Mouse (Mus musculus) stomach, embryonic 15.5 days (tissue): ENCODE data around the gene Mast3. TPM values are rescaled to one million over a fixed set of nuclear protein-coding genes. Genes with fewer than 3 reads are reported as not detected.

Experiments used
- ATAC-seq: fragments of 200-750 bp; cut with Nextera tagmentation; 2 replicates; pipeline ENCODE4 v1.8.0; 2017; ENCODE audit warnings: low read depth, moderate number of reproducible peaks, moderate TSS enrichment; ENCODE audit not compliant: insufficient read depth, low FRiP score
- H3K27ac ChIP-seq: fragments of 300-500 bp; sonication (generic); 2 replicates; pipeline ENCODE4 v1.5.1; 2015; ENCODE audit warnings: mild to moderate bottlenecking, inconsistent platforms
- H3K27me3 ChIP-seq: fragments of 300-500 bp; sonication (generic); replicated peaks from 2 replicates; pipeline ENCODE4 v1.6.1; 2015; ENCODE audit warnings: inconsistent platforms
- H3K36me3 ChIP-seq: fragments of 300-500 bp; sonication (generic); 2 replicates; pipeline ENCODE4 v1.6.1; 2015; ENCODE audit warnings: inconsistent platforms
- H3K4me1 ChIP-seq: fragments of 300-500 bp; sonication (generic); 2 replicates; pipeline ENCODE4 v1.6.1; 2015; ENCODE audit warnings: inconsistent platforms
- H3K4me2 ChIP-seq: fragments of 300-500 bp; sonication (generic); 2 replicates; pipeline ENCODE4 v1.6.1; 2015; ENCODE audit warnings: mild to moderate bottlenecking, inconsistent platforms
- H3K4me3 ChIP-seq: fragments of 300-500 bp; sonication (generic); replicated peaks from 2 replicates; pipeline ENCODE4 v1.5.1; 2015; ENCODE audit warnings: inconsistent platforms
- H3K9ac ChIP-seq: fragments of 300-500 bp; sonication (generic); 2 replicates; pipeline ENCODE4 v1.6.1; 2015; ENCODE audit warnings: inconsistent platforms
- H3K9me3 ChIP-seq: fragments of 300-500 bp; sonication (generic); 2 replicates; pipeline ENCODE4 v1.6.1; 2016; ENCODE audit warnings: inconsistent platforms
- WGBS: fragments of 180-500 bp; shearing (Covaris S2); methylation state at CpG from one replicate; pipeline ENCODE4 v1.1.7; 2015; 5-methylcytosine and 5-hydroxymethylcytosine counted together
- polyA plus RNA-seq: library from polyadenylated mRNA; unstranded; fragments of >200 nt; fragmentation: Nextera tagmentation; extraction: Ambion mirVana; gene quantifications from 2 replicates; pipeline ENCODE4 v1.2.1, GENCODE M21; 2015

Mast3 gene
- polyA plus RNA-seq, 1 experiment from 2014 or later = 13.3 TPM

DNA sequence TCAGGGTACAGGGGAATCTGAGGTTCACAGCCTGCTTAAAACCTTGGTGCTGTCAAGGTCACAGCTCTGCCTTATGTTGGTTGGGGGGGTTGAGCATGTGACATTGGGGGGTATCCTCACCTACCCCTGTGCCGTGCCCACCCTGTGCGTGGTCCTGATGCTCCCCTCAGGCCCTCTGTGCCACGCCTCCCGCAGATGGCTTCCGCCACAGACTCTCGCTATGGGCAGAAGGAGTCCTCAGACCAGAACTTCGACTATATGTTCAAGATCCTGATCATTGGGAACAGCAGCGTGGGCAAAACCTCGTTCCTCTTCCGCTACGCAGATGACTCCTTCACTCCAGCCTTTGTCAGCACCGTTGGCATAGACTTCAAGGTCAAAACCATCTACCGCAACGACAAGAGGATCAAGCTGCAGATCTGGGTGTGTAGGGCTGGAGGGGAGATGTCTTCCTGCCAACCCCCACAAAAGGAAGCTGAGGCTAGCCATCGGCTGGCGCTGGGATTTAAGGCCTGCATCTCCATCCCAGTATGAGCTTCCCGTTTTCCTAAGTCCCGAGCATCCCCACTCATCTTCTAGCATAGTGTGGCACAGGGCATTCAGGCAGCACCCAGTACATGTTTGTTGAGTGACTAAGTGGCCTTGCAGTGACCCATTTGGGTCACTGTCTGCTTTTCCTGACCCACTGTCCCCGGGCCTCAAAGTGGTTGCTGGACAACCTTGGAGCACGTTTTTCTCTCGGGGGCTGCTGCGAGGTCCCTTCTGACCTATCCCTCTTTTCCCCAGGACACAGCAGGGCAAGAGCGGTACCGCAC lies 49.0 kb downstream of the Mast3 start:
- Histone ChIP-seq H3K27ac (no peak overlapping the region), H3K4me1 (peaks cover 38% of the 10 kb centered on the region), H3K36me3 (peaks cover 13% of the 10 kb centered on the region; the same call in 1 of the 2 replicates), H3K9ac (0 out of 2 replicates have a peak overlapping the region, but pooled peaks have one; percentile 80), H3K4me2 (peak overlapping the region; percentile 97), H3K4me3 (peak overlapping the region; percentile 85), H3K9me3 (no peaks in the 10 kb centered on the region), H3K27me3 (no peaks in the 10 kb centered on the region)
- ATAC-seq = no peak
- WGBS = 83% methylated on average over 24 of the region's 24 CpGs

DNA sequence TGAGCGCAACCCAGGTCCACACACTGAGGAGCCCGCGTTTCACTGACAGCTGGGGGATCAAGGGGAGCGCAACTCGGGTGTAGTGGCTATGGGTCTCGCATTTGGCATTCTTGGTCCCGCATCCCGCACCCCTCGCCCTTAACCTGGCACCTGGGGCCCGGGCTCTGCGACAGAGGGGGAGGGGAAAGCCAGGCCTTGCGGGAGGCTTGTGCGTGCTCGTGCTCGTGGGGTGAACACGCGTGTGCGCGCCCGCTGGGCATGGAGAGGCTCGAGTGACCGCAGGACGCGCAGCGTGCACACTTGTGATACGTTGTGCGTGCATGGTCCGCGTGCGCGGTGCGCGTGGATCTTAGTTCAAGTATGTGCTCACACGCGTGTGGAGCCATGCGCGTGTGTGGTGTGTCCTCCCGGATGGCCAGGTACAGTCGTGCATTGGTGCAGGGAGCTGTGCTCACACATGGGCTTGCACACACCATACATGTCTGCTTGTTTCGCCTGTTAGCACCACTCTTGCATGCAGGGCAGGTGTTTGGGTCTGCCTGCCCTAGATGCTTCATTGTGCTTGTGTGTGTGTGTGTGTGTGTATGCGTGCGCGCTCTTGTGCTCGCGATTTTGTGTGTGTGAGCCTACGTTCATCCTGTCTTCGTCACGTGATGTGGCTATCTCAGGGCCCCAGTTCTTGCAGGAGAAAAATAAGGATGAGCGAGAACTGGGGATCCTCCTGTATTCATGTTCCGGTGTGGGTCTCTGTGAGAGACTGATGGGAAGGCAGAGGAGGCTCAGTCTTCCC lies 49.8 kb downstream of the Mast3 start:
- peak overlapping the region; percentile 59 for H3K27ac ChIP-seq
- peak overlapping the region; percentile 80 for H3K9ac ChIP-seq
- peak overlapping the region; percentile 85 for H3K4me3 ChIP-seq
- peak; percentile 3; the same call in 1 of the 2 replicates for ATAC-seq
- H3K4me2 ChIP-seq = peak overlapping the region; percentile 97
- H3K36me3 ChIP-seq = peaks cover 13% of the 10 kb centered on the region; the same call in 1 of the 2 replicates
- WGBS = 11% methylated on average over 50 of the region's 50 CpGs
- peaks cover 36% of the 10 kb centered on the region for H3K4me1 ChIP-seq
- no peaks in the 10 kb centered on the region for H3K27me3 ChIP-seq
- H3K9me3 ChIP-seq = no peaks in the 10 kb centered on the region

DNA sequence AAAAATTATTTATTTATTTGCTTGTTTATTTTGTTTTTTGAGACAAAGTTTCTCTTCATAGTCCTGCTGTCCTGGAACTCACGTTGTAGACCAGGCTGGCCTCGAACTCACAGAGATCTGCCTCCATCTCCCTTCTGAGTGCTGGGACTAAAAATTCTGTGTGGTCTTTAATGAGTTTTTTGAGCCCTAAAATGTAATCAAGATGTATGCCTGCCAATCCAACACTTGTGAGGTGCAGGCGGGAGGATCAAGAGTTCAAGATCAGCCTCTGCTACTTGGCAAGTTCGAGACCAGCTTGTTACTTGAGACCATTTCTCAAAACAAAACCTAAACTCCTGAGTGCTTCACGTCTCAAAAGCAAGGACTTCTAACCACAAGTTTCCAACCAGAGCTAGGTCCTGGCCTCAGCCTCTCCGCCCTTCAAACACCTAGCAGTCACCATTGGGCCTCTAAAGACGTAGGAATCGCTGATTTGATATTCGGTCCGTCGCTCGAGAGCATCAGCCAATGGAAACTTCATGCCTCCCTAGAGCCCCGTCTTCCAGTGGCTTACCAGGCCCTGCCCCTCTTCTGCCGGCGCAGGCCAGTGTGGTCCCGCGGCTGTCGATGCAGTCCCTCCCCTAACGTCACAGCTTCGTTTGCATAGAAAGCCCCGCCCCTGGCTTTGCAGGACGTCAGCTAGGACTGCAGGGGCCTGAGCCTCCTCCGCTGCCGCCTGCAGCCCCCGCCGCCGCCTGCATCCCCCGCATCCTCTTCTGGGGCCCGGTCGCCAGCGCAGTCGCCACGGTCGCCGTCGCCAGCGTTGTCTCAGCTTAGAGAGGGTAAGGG lies 50.6 kb downstream of the Mast3 start, which contains the start of gene Rab3a:
Gene Rab3a (plus strand): TSS at position 637 of the 828 bp plus-strand sequence.
- no peaks in the 10 kb centered on the region for H3K9me3 ChIP-seq
- H3K9ac ChIP-seq = peak within 1 kb of the TSS; percentile 80
- H3K4me3 ChIP-seq = peak within 1 kb of the TSS; percentile 85
- WGBS = 8% methylated on average over 37 of the region's 37 CpGs
- no peaks in the 10 kb centered on the region for H3K27me3 ChIP-seq
- H3K4me1 ChIP-seq = peaks cover 29% of the 10 kb centered on the region
- ATAC-seq = peak; percentile 98
- H3K4me2 ChIP-seq = peak within 1 kb of the TSS; percentile 97
- peaks cover 13% of the 10 kb centered on the region; the same call in 1 of the 2 replicates for H3K36me3 ChIP-seq
- peak within 1 kb of the TSS; percentile 80 for H3K27ac ChIP-seq

GRCm38 (mm10) chr8:70753151-70753550 lies 51.7 kb downstream of the Mast3 start:
- H3K9ac ChIP-seq = no peak overlapping the region
- peaks cover 13% of the 10 kb centered on the region; the same call in 1 of the 2 replicates for H3K36me3 ChIP-seq
- no peaks in the 10 kb centered on the region for H3K9me3 ChIP-seq
- 17% methylated on average over 21 of the region's 21 CpGs for WGBS
- peaks cover 24% of the 10 kb centered on the region for H3K4me1 ChIP-seq
- H3K27me3 ChIP-seq = peaks cover 4% of the 10 kb centered on the region; the same call in 1 of the 2 replicates
- peak overlapping the region; percentile 36 for H3K4me2 ChIP-seq
- peak overlapping the region; percentile 10; the same call in 1 of the 2 replicates for H3K4me3 ChIP-seq
- peak overlapping the region; percentile 80 for H3K27ac ChIP-seq
- ATAC-seq = no peak

DNA sequence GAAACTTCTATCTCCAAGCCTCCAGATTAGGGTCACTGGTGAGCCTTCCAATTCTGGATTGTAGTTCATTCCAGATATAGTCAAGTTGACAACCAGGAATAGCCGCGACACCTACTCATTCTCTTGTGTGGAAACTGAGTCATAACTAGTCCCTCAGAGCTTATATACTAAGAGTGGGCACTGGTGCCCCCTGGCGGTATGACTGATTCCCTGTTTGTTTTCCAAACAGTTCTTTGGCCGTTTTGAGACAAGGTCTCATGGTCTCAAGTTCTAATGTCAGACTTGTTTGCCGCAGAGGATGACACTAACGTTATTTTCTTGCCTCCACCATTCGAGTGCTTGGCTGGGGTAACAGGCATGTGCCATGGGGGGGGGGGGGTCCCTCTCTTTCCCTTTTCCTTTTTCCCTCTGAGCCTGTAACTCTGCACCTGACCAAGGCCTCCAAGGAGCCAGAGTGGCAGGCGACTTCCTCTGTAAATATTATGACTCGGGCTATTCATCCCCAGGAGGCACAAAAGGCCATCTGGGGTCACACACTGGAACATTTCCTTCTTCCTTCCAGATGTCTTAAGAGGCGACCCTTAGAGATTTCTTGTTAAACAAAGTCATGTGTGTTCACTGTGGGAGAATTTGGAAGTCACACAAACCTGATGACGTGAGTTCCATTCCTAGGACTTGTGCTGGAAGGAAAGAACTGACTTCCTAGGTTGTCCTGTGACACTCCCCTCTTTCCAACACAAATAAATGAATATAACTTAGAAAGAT lies 52.7 kb downstream of the Mast3 start:
- Histone ChIP-seq H3K9ac (no peak overlapping the region), H3K27me3 (peaks cover 14% of the 10 kb centered on the region), H3K36me3 (peaks cover 6% of the 10 kb centered on the region; the same call in 1 of the 2 replicates), H3K4me1 (peaks cover 22% of the 10 kb centered on the region), H3K4me3 (no peak overlapping the region), H3K4me2 (no peak overlapping the region), H3K27ac (peak overlapping the region; percentile 80), H3K9me3 (no peaks in the 10 kb centered on the region)
- no peak for ATAC-seq
- 22% methylated on average over 11 of the region's 11 CpGs for WGBS

GRCm38 (mm10) chr8:70750128-70750680 lies 54.6 kb downstream of the Mast3 start:
- Histone ChIP-seq H3K4me3 (no peak overlapping the region), H3K4me1 (peaks cover 17% of the 10 kb centered on the region), H3K9ac (no peak overlapping the region), H3K9me3 (no peaks in the 10 kb centered on the region), H3K36me3 (no peaks in the 10 kb centered on the region), H3K27ac (no peak overlapping the region), H3K4me2 (no peak overlapping the region), H3K27me3 (peaks cover 32% of the 10 kb centered on the region)
- 80% methylated on average over 13 of the region's 13 CpGs for WGBS
- no peak for ATAC-seq

DNA sequence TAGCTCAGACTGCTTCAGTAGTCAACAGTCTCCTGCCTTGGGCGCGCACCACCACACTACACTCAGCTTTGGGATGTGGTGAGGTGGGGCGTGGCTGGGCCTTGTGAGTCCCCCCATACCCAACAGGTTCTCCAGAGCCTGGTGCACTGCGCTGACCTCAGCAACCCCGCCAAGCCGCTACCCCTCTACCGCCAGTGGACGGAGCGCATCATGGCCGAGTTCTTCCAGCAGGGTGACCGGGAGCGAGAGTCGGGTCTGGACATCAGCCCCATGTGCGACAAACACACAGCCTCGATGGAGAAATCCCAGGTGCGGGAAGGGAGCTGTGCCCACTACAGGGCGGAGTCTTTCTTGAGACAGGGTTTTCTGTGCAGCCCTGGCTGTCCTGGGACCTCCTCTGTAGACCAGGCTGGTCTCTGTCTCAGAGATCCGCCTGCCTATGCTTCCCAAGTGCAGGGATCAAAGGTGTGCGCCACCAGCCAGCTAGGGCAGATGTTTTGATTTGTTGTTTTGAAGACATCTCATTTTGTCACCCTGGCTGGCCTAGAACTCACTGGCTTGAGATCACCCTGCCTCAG lies 55.7 kb downstream of the Mast3 start:
- H3K4me3 ChIP-seq = no peak overlapping the region
- H3K9me3 ChIP-seq = no peaks in the 10 kb centered on the region
- H3K9ac ChIP-seq = no peak overlapping the region
- peaks cover 14% of the 10 kb centered on the region; the same call in 1 of the 2 replicates for H3K4me1 ChIP-seq
- ATAC-seq = no peak
- no peak overlapping the region for H3K4me2 ChIP-seq
- H3K36me3 ChIP-seq = no peaks in the 10 kb centered on the region
- WGBS = 79% methylated on average over 19 of the region's 19 CpGs
- H3K27ac ChIP-seq = no peak overlapping the region
- peaks cover 42% of the 10 kb centered on the region for H3K27me3 ChIP-seq

GRCm38 (mm10) chr8:70748246-70749096 lies 56.4 kb downstream of the Mast3 start:
- no peak for ATAC-seq
- H3K36me3 ChIP-seq = no peaks in the 10 kb centered on the region
- 84% methylated on average over 23 of the region's 23 CpGs for WGBS
- peaks cover 20% of the 10 kb centered on the region for H3K4me1 ChIP-seq
- peaks cover 49% of the 10 kb centered on the region for H3K27me3 ChIP-seq
- H3K27ac ChIP-seq = no peak overlapping the region
- no peak overlapping the region for H3K4me2 ChIP-seq
- H3K4me3 ChIP-seq = no peak overlapping the region
- no peak overlapping the region for H3K9ac ChIP-seq
- H3K9me3 ChIP-seq = no peaks in the 10 kb centered on the region

DNA sequence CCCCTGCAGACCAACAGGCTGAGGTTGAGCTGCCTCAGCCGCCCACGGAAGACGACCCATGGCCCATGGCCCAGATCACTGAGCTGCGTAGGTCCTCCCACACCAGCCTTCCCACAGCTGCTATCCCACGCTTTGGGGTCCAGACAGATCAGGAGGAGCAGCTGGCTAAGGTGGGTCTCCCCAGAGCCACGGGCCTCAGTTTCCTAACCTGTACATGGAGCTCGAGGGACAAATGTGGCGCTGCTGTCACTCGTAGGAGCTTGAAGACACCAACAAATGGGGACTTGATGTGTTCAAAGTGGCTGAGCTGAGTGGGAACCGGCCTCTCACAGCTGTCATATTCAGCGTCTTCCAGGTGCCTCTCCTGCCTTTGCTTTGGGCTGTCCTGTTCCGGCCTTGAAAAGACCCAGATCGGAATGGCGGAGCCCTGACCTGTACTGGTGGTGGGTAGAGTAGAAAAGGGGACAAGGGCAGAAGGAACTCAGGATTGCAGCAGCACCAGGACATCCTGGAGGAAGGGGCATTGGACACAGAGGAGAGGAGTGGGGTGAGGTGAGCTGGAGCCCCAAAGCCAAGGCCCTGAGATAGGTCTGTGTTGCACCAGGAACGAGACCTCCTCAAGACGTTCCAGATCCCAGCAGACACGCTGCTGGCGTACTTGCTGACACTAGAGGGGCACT lies 57.5 kb downstream of the Mast3 start:
- H3K4me3 ChIP-seq = no peak overlapping the region
- H3K36me3 ChIP-seq = no peaks in the 10 kb centered on the region
- no peaks in the 10 kb centered on the region for H3K9me3 ChIP-seq
- no peak overlapping the region for H3K27ac ChIP-seq
- no peak overlapping the region for H3K9ac ChIP-seq
- 84% methylated on average over 18 of the region's 18 CpGs for whole genome bisulfite sequencing
- ATAC-seq = no peak
- peaks cover 60% of the 10 kb centered on the region for H3K27me3 ChIP-seq
- no peak overlapping the region for H3K4me2 ChIP-seq
- H3K4me1 ChIP-seq = peaks cover 16% of the 10 kb centered on the region
